Mouse (Mus musculus) myocyte (in vitro differentiated cells): ENCODE results near the gene Ylpm1. TPM values are rescaled to one million over a fixed set of nuclear protein-coding genes. Genes with fewer than 3 reads are reported as not detected.

ENCODE experiments used
- H3K27me3 ChIP-seq: one replicate; pipeline ENCODE4 v1.6.1; 2011; ENCODE audit not compliant: control insufficient read depth, insufficient read depth, insufficient read length
- H3K36me3 ChIP-seq: one replicate; pipeline ENCODE4 v1.6.1; 2011; ENCODE audit not compliant: control insufficient read depth, insufficient read depth
- H3K4me2 ChIP-seq: one replicate; pipeline ENCODE4 v1.6.1; 2011; ENCODE audit warnings: low read depth, control low read depth
- H3K4me3 ChIP-seq: one replicate; pipeline ENCODE4 v1.5.1; 2011; ENCODE audit warnings: mild to moderate bottlenecking, control low read depth, moderate library complexity
- H3K79me2 ChIP-seq: one replicate; pipeline ENCODE4 v1.6.1; 2011; ENCODE audit not compliant: control insufficient read depth, insufficient read depth
- H3ac ChIP-seq: one replicate; pipeline ENCODE4 v1.6.1; 2011; ENCODE audit not compliant: control insufficient read depth, insufficient read length
- CEBPB ChIP-seq: IDR thresholded peaks from 2 replicates; pipeline ENCODE4 v1.6.1; 2011; ENCODE audit warnings: mild to moderate bottlenecking, moderate library complexity; ENCODE audit not compliant: poor library complexity, insufficient read depth, severe bottlenecking
- E2F4 ChIP-seq: IDR thresholded peaks from one replicate; pipeline ENCODE4 v1.6.1; 2011; ENCODE audit warnings: mild to moderate bottlenecking, control low read depth, moderate library complexity; ENCODE audit not compliant: insufficient read depth
- MAX ChIP-seq: IDR thresholded peaks from one replicate; pipeline ENCODE4 v1.6.1; 2011; ENCODE audit warnings: low read depth, mild to moderate bottlenecking, control low read depth
- MYOD1 ChIP-seq, 3 experiments: IDR thresholded peaks; one replicate each; pipeline ENCODE4 v1.6.1; 2011; ENCODE audit warnings: control low read depth in 2 of 3, low read depth in 2 of 3, mild to moderate bottlenecking in 2 of 3, moderate library complexity in 1 of 3; ENCODE audit not compliant: insufficient read length in 2 of 3, control insufficient read depth in 1 of 3
- MYOG ChIP-seq, 3 experiments: IDR thresholded peaks; one replicate each; pipeline ENCODE4 v1.6.1; 2011; ENCODE audit warnings: control low read depth in 2 of 3, low read depth in 2 of 3, mild to moderate bottlenecking in 2 of 3; ENCODE audit not compliant: insufficient read length in 2 of 3, control insufficient read depth in 1 of 3, insufficient read depth in 1 of 3
- POLR2A ChIP-seq: IDR thresholded peaks from one replicate; pipeline ENCODE4 v1.6.1; 2011; ENCODE audit warnings: low read depth, mild to moderate bottlenecking, control low read depth, moderate library complexity; ENCODE audit not compliant: insufficient read length
- POLR2AphosphoS2 ChIP-seq: IDR thresholded peaks from one replicate; pipeline ENCODE4 v1.6.1; 2011; ENCODE audit warnings: low read depth, control low read depth; ENCODE audit not compliant: insufficient read length
- REST ChIP-seq: IDR thresholded peaks from one replicate; pipeline ENCODE4 v1.6.1; 2011; ENCODE audit warnings: mild to moderate bottlenecking, control low read depth, moderate library complexity; ENCODE audit not compliant: insufficient read depth, insufficient read length
- SRF ChIP-seq: IDR thresholded peaks from one replicate; pipeline ENCODE4 v1.6.1; 2011; ENCODE audit warnings: low read depth; ENCODE audit not compliant: control insufficient read depth, insufficient read length
- TCF12 ChIP-seq: IDR thresholded peaks from one replicate; pipeline ENCODE4 v1.6.1; 2011; ENCODE audit warnings: mild to moderate bottlenecking, control low read depth; ENCODE audit not compliant: poor library complexity, insufficient read depth, severe bottlenecking
- TCF3 ChIP-seq: IDR thresholded peaks from one replicate; pipeline ENCODE4 v1.6.1; 2011; ENCODE audit warnings: low read depth, control low read depth; ENCODE audit not compliant: insufficient read length
- USF1 ChIP-seq: IDR thresholded peaks from one replicate; pipeline ENCODE4 v1.6.1; 2011; ENCODE audit warnings: low read depth, mild to moderate bottlenecking, control low read depth, moderate library complexity
- polyA plus RNA-seq: library from polyadenylated mRNA; unstranded; fragments of >200 nt; fragmentation: generic; extraction: Trizol; gene quantifications from one replicate; pipeline ENCODE4 v1.2.1, GENCODE M21; 2012; ENCODE audit warnings: missing spikeins

Ylpm1 gene
- polyA plus RNA-seq, 1 experiment, result 21.0 TPM

DNA sequence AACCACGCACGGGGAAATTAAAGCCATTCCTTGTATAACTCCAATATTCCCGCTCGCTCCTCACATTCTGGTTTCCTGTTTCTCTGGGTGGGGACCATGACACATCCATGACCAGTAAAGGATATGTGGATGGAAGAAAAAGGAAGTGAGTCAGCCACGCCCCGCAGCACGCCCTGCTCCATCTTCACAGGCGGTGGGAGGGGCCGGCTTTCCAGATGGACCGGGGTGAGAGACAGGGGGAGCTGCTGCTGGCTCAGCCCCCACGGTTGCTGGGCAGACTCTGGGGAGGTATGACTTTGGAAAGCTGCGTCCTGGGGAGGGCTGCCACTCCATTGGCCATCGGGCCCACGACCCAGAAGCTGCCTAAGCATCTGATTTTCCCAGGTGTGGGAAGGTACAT lies 97.9 kb downstream of the Ylpm1 start:
- TF ChIP-seq MYOD1 (IDR thresholded peaks at IDR 0.05; ENCODE audit: control insufficient read depth in 1 of 3, insufficient read length in 2 of 3, low read depth in 2 of 3) (peak in 2 of 3 experiments; percentile 1 to 3), MYOG (IDR thresholded peaks at IDR 0.05; ENCODE audit: control insufficient read depth in 1 of 3, insufficient read depth in 1 of 3, insufficient read length in 2 of 3, low read depth in 2 of 3) (no peak), POLR2AphosphoS2 (peak; percentile 91), E2F4 (no peak), USF1 (no peak), MAX (no peak), SRF (peak; percentile 78), CEBPB (no peak), TCF3 (no peak), TCF12 (no peak), REST (no peak), POLR2A (peak; percentile 33)
- H3K79me2 ChIP-seq, result no peaks in the 10 kb centered on the region
- H3K36me3 ChIP-seq, result peaks cover 3% of the 10 kb centered on the region
- H3K27me3 ChIP-seq, result no peaks in the 10 kb centered on the region
- H3K4me3 ChIP-seq, result peak overlapping the region; percentile 3
- peak overlapping the region; percentile 87 for H3K4me2 ChIP-seq
- H3ac ChIP-seq, result no peak overlapping the region

DNA sequence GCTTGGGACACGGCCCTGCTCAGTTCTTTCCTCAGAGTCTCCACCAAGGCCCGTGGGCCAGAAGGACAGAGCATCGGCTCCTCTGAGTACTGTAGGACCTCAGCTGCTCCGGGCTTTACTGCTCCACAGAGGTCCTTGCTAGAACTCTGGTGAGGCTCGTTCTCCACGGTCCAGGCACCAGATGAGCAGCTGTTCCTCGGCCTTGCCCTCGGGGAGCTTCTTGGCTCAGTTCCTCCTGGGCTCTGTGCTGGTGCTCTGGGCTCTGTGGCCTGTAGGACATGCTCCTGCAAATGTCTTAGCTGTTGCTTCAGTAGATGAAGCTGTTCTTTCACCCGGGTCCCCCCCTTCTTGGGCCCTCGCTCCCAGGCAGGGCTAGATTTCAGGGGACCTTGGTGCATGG lies 98.6 kb downstream of the Ylpm1 start:
- Histone ChIP-seq H3K36me3 (no peaks in the 10 kb centered on the region), H3ac (no peak overlapping the region), H3K4me2 (peak overlapping the region; percentile 87), H3K27me3 (no peaks in the 10 kb centered on the region), H3K4me3 (peak overlapping the region; percentile 3), H3K79me2 (no peaks in the 10 kb centered on the region)
- no peak for TF ChIP-seq TCF3
- no peak for TF ChIP-seq E2F4
- TF ChIP-seq MYOD1 (IDR thresholded peaks at IDR 0.05; ENCODE audit: control insufficient read depth in 1 of 3, insufficient read length in 2 of 3, low read depth in 2 of 3), result peak in 2 of 3 experiments; percentile 83 to 91
- TF ChIP-seq SRF, result no peak
- peak; percentile 54 to 93 (median 88) for TF ChIP-seq MYOG (IDR thresholded peaks at IDR 0.05; ENCODE audit: control insufficient read depth in 1 of 3, insufficient read depth in 1 of 3, insufficient read length in 2 of 3, low read depth in 2 of 3)
- TF ChIP-seq USF1, result no peak
- peak; percentile 9 for TF ChIP-seq TCF12
- TF ChIP-seq MAX, result no peak

DNA sequence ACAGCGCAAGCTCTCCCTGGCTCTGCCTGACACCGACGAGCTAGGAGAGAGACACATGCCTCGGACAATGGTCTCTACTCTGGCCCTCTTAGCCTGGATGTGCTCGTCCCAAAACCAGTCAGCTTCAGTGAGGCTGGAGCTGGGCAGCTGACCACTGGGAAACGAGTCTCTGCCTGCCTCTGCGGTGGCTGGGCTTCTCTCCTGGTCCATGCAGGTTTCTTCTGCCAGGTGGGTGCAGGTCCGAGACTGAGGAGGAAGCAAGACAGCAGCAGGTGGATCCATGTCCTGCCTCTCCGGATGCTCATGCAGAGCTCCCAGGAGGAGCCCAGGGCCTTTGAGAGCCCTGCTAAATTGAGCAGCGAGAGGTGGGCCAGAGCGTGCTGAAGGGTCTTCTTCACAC lies 99.0 kb downstream of the Ylpm1 start:
- H3K4me3 ChIP-seq, result no peak overlapping the region

DNA sequence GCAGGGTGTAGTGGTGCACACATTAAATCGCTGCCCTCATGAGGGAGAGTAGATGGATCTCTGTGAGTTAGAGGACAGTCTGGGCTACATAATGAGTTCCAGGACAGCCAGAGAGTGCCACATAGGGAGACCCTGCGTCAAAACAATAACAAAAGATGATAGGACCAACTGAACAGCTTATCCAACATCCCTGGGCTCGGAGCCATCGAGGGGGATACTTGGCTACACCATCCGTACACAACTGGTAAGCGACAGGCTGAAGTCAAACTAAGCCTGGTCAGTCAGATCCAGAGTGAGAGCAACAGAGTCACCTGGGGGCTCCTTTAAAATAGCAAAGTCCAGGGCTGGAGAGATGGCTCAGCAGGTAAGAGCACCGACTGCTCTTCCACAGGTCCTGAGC lies 99.7 kb downstream of the Ylpm1 start:
- Histone ChIP-seq H3K27me3 (no peaks in the 10 kb centered on the region), H3K36me3 (no peaks in the 10 kb centered on the region), H3K79me2 (no peaks in the 10 kb centered on the region), H3K4me2 (no peak overlapping the region), H3ac (no peak overlapping the region), H3K4me3 (no peak overlapping the region)
- TF ChIP-seq MAX (no peak), MYOD1 (IDR thresholded peaks at IDR 0.05; ENCODE audit: control insufficient read depth in 1 of 3, insufficient read length in 2 of 3, low read depth in 2 of 3) (no peak), POLR2A (no peak), CEBPB (no peak)

More for the DNA sequence above, 99.0 kb downstream of the Ylpm1 start:
- Histone ChIP-seq H3ac (no peak overlapping the region), H3K4me2 (no peak overlapping the region), H3K36me3 (no peaks in the 10 kb centered on the region), H3K79me2 (no peaks in the 10 kb centered on the region), H3K27me3 (no peaks in the 10 kb centered on the region)
- no peak for TF ChIP-seq POLR2AphosphoS2
- no peak for TF ChIP-seq REST
- TF ChIP-seq CEBPB, result no peak
- no peak for TF ChIP-seq TCF12

DNA sequence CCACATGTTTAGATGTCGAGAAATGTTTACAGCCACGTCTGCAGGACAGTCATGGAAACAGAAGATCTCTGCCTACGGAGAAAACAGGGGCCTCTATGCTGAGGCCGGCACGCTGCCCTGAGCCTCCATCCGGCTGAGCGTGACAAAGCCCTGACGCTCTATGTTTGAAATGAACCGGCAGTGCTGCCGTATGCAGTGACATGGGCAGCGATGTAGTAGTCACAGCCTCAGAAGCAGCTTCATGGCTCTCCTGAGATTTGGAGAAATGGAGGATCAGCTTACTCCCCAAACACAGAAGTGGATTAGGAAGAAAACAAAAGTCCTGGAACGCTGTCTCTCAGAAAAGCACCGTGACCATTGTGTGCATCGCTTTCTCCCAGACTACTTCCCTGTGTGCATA lies 104.9 kb downstream of the Ylpm1 start:
- no peaks in the 10 kb centered on the region for H3K79me2 ChIP-seq
- no peaks in the 10 kb centered on the region for H3K36me3 ChIP-seq
- TF ChIP-seq E2F4 (no peak), TCF3 (no peak), CEBPB (no peak), POLR2AphosphoS2 (no peak), REST (no peak), MAX (no peak), POLR2A (no peak), TCF12 (no peak)
- no peak overlapping the region for H3K4me2 ChIP-seq
- H3K27me3 ChIP-seq, result no peaks in the 10 kb centered on the region
- H3ac ChIP-seq, result no peak overlapping the region
- no peak overlapping the region for H3K4me3 ChIP-seq
